Mouse (Mus musculus) erythroblast, embryonic 14.5 days (primary cell): ENCODE results near the gene Odf4. TPM values are rescaled to one million over a fixed set of nuclear protein-coding genes. Genes with fewer than 3 reads are reported as not detected.
"Not testable (repeated sequence)": the region's sequence is repeated elsewhere in the genome, so short reads cannot be mapped to it uniquely, and the experiment has no call there.

Experiments
- H3K27me3 ChIP-seq: 2 replicates; pipeline ENCODE4 v1.6.1; 2012; ENCODE audit warnings: inconsistent platforms; ENCODE audit not compliant: control insufficient read depth
- H3K36me3 ChIP-seq: 2 replicates; pipeline ENCODE4 v1.6.1; 2012; ENCODE audit warnings: mild to moderate bottlenecking, inconsistent platforms; ENCODE audit not compliant: control insufficient read depth
- H3K4me1 ChIP-seq: 2 replicates; pipeline ENCODE4 v1.6.1; 2012; ENCODE audit warnings: inconsistent platforms; ENCODE audit not compliant: control insufficient read depth
- H3K4me3 ChIP-seq: replicated peaks from 2 replicates; pipeline ENCODE3; 2012; ENCODE audit warnings: moderate library complexity, mild to moderate bottlenecking, inconsistent platforms
- H3K9me3 ChIP-seq: 2 replicates; pipeline ENCODE4 v1.6.1; 2012; ENCODE audit warnings: low read length, inconsistent platforms, mixed read lengths; ENCODE audit not compliant: control insufficient read depth
- GATA1 ChIP-seq: IDR thresholded peaks from 2 replicates; pipeline ENCODE4 v1.6.1; 2012; ENCODE audit warnings: low read length, inconsistent platforms, mixed read lengths
- TAL1 ChIP-seq: IDR thresholded peaks from 3 replicates; pipeline ENCODE4 v1.6.1; 2012; ENCODE audit warnings: low read length, inconsistent platforms, mixed read lengths
- polyA plus RNA-seq: library from polyadenylated mRNA; stranded (reverse); fragments of >175 nt; gene quantifications from 2 replicates; pipeline ENCODE4 v1.2.3, GENCODE M21; 2012

Gene Odf4
- polyA plus RNA-seq = not detected in 2 replicates

DNA sequence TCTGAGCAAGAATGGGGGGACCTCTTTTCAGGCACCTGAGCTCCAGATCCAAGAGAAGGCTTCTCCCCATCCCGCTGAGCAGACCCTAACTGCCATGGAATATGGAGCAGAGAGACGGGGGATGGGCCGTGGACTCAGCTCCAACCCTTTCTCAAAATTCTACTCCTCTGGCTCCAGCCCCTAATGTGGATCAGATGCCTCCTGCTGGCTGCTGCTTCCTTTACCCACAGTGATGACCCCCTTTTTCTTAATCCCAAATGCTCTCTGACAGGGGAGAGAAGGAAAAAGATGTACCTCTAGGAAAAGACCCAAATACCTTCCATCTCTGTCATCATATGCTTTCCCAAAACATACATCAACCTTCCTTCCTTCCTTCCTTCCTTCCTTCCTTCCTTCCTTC lies at the start of gene Odf4:
TSS of gene Odf4 (minus strand) at position 101 of the 400 bp plus-strand sequence.
- Histone ChIP-seq H3K4me3 (no peak within 1 kb of the TSS), H3K4me1 (peaks cover 6% of the 10 kb centered on the region), H3K27me3 (peaks cover 4% of the 10 kb centered on the region; the same call in 1 of the 2 replicates), H3K9me3 (no peaks in the 10 kb centered on the region), H3K36me3 (no peaks in the 10 kb centered on the region)
- TF ChIP-seq GATA1 (no peak), TAL1 (no peak)

DNA sequence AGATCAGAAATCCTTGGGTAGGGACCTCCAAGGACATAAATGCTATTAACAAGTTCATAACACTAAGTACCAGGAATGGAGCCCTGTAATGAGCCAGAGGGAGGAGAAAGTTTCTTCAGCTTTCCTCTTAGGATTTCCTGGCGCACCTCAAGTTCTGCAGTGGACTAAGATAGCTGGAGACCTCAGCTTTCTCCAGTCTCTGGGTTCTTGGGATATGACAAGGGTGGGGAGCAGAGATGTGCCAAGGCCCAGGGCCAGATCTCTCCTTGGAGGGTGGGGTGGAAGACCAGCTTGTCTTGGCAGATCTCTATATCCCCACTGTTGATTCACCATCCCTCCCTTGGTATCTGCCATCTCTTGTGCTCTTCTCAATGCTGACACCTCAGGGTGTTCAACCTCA lies 48.7 kb upstream of the Odf4 start:
- TF ChIP-seq GATA1 = no peak
- no peak for TF ChIP-seq TAL1
- no peaks in the 10 kb centered on the region for H3K36me3 ChIP-seq
- H3K9me3 ChIP-seq = no peaks in the 10 kb centered on the region
- H3K4me3 ChIP-seq = no peak overlapping the region
- no peaks in the 10 kb centered on the region for H3K27me3 ChIP-seq
- H3K4me1 ChIP-seq = peaks cover 36% of the 10 kb centered on the region

DNA sequence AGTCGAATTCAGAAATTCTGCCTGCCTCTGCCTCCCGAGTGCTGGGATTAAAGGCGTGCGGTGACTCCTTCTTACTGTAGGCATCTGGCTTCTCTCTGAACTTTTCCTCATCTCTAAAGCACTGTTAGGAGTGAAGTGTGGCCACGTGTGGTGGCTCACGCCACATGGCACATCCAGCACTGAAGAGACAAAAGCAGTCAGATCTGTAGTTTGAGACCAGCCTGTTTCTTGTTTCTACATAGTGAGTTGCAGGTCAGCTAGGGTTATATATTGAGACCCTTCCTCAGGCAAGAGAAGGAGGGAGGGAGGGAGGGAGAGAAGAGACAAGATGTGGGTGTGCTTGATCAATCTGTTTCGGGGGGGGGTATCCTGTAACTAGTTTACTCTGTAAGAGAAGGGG lies 48.2 kb upstream of the Odf4 start, which contains the start of gene Rangrf:
TSS of gene Rangrf (minus strand) at position 101 of the 400 bp plus-strand sequence.
- H3K9me3 ChIP-seq = no peaks in the 10 kb centered on the region
- peak within 1 kb of the TSS; percentile 62 for H3K4me3 ChIP-seq
- no peak for TF ChIP-seq TAL1
- TF ChIP-seq GATA1 = no peak
- peaks cover 37% of the 10 kb centered on the region for H3K4me1 ChIP-seq
- H3K36me3 ChIP-seq = no peaks in the 10 kb centered on the region
- no peaks in the 10 kb centered on the region for H3K27me3 ChIP-seq

DNA sequence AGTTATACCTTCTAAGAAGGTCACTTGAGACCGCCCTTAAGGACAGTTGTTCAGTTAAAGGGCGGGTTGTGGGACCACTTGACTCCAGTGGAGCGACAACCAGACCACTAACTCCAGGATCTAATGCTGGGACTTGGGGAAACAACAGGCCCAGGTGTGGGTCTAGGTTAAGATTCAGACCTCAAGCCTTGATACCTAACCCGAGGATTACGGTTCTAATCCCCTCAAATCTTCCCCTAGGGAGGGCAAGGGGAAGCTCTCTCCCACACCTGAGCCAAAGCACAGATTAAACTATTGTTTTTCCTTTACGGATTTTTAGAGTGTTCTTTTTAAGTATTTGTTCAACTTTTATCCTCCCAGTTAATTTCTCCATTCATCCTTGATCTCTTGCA lies 47.2 kb upstream of the Odf4 start:
- H3K36me3 ChIP-seq = no peaks in the 10 kb centered on the region
- no peaks in the 10 kb centered on the region for H3K9me3 ChIP-seq
- TF ChIP-seq GATA1 = no peak
- TF ChIP-seq TAL1 = no peak
- peaks cover 31% of the 10 kb centered on the region for H3K4me1 ChIP-seq
- H3K4me3 ChIP-seq = peak overlapping the region; percentile 62
- no peaks in the 10 kb centered on the region for H3K27me3 ChIP-seq

DNA sequence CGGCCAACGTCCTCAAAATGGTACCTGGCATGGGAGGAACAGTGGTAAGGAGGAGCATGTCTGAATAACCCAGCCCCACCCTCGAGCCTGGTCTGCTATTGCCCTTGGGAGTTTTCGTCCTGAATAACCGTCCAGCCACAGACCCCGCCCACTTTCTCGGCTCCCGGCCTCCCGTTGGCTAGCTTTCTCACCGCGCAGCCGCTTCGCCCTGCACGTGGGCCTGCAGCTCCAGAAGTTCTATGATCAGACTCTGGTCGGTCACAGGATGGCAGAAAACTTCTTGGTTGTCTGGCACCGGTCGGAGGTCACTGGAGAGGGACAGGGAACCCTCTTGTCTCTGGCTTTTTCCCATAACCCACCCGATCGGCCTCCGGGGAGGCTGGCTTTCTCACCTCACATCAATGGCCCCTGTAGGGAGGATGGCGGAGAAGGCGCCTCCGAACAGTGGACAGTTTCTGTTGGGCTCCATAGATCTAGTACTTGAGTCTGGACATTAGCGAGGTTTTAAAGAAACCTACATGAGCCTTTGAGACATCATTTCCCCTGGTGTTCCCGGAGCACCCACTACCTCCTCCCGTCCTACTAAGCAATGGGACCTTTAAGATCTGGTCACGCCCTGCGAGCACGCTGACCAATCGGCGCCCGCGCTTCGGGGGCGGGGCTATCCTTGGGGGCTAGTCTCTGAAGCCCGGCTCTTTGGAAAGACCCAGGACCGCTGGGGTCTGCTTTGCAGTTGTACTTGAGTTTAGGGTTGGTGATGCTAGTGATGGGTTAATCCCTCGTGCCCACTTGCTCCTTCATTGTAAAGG lies 46.6 kb upstream of the Odf4 start:
- Histone ChIP-seq H3K4me3 (peak overlapping the region; percentile 62), H3K4me1 (peaks cover 37% of the 10 kb centered on the region)
- H3K36me3 ChIP-seq, H3K9me3 ChIP-seq, H3K27me3 ChIP-seq: not testable (repeated sequence)

DNA sequence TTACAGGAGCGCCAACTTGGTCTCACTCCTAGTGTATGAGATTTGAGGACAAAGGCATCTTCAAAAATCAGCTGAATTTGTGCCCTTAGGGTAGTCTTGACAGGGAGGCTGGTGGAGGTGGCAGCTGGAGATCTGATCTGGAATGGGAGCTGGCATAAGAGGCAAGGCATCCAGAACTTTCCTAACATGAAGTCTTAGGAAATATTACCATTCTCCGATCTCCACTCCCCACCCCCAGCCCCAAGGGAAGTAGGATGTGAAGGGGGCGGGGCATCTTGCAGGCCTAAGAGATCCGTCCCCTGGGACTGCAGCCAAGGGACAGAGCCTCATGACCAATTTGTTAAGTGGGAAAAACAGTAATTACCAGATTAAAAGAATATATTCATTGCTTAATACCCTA lies 43.4 kb upstream of the Odf4 start:
- Histone ChIP-seq H3K27me3 (no peaks in the 10 kb centered on the region), H3K4me3 (no peak overlapping the region), H3K4me1 (peaks cover 59% of the 10 kb centered on the region), H3K36me3 (no peaks in the 10 kb centered on the region), H3K9me3 (no peaks in the 10 kb centered on the region)
- no peak for TF ChIP-seq GATA1
- no peak for TF ChIP-seq TAL1

DNA sequence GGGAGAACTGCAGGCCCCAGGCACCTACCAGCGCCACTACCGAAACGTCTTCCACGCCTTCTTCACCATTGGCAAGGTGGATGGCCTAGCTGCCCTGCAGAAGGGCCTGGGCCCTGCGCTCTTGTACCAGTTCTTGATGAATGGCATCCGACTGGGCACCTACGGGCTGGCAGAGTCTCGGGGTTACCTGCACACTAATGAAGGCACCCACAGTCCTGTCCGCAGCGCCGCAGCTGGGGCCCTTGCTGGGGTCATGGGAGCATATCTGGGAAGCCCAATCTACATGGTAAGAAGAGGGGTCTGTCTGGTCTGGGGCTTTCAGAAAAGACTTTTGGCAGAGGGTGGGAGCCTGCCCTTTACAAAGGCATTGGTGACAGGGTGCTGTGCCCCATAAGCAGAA lies 41.9 kb upstream of the Odf4 start:
- H3K4me1 ChIP-seq = peaks cover 55% of the 10 kb centered on the region

DNA sequence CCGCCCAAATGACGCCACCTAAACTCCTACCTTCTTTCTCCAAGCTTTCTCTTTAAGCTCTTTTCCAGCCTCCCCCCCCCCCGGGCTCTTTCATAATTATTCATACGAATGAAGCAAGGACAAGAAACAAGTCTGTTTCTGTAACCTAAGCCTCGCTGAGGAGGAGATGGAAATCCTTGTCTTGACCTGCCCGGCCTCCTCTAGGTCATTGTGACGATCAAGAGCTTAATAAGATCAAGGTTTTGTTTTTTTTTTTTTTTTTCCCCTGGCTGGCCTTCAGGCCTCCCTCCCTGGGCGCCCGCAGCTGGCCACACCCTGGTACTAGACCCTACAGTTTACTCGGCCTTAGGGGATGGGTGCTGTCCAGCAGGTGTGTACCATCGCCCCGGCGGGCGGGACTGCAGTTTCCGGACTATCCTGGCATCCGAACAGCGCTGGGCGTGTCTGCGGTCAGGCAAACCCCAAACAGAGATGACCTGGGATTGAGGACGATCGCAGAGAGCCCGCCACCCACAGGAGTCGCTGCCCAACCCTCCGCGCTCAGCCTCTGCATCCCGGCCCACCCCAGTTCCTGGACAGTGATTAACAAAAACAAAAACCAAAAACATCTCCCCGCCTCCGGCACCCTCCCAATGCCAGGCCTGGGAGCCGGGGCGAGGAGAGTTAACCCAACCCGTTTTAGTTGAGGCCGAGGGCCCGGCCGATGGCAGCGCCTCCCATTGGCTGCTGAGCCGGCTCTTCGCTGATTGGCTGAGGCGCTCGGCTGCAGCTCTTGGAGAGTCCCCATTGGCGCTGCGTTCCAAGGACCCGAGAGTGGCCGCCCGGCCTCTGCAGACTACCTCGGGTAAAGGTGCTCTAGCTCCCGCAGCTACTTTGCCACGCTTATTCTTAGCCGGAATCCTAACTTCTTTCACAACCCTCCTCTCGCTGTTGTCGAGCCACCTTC lies 40.7 kb upstream of the Odf4 start, which contains the start of gene Slc25a35:
TSS of gene Slc25a35 (plus strand) at position 795 of the 946 bp plus-strand sequence.
- Histone ChIP-seq H3K4me3 (peak within 1 kb of the TSS; percentile 82), H3K27me3 (no peaks in the 10 kb centered on the region), H3K4me1 (peaks cover 44% of the 10 kb centered on the region), H3K9me3 (no peaks in the 10 kb centered on the region), H3K36me3 (no peaks in the 10 kb centered on the region)
- TF ChIP-seq TAL1 (no peak), GATA1 (no peak)

More for the DNA sequence above, 41.9 kb upstream of the Odf4 start:
- H3K4me3 ChIP-seq = no peak overlapping the region
- H3K9me3 ChIP-seq = no peaks in the 10 kb centered on the region
- no peaks in the 10 kb centered on the region for H3K27me3 ChIP-seq
- no peaks in the 10 kb centered on the region for H3K36me3 ChIP-seq
- TF ChIP-seq TAL1 (no peak), GATA1 (no peak)

DNA sequence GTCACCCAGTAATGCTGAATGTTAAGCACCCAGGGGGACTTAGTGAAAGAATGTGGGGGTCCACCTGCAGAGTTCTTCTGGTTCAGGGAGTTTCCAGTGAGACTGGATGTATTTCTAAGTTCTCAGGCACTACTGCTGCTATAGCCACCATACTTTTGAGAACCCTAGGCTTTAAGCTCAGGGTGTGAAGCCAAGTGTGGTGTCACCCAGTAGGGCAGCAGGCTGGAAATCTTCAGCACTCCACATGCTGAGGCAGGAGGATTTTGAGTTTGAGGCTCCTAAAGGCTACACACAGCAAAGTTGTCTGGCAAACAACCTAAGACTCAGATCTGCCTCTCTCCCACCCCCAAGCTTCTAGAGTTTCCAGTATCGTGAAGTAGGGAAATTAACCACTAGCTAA lies 39.7 kb upstream of the Odf4 start:
- Histone ChIP-seq H3K36me3 (no peaks in the 10 kb centered on the region), H3K4me3 (no peak overlapping the region)

More for the DNA sequence above, 39.7 kb upstream of the Odf4 start:
- H3K4me1 ChIP-seq = peaks cover 37% of the 10 kb centered on the region
- no peaks in the 10 kb centered on the region for H3K9me3 ChIP-seq
- TF ChIP-seq GATA1 = no peak
- TF ChIP-seq TAL1 = no peak
- H3K27me3 ChIP-seq = no peaks in the 10 kb centered on the region
